Mouse (Mus musculus) A20 (cell line): ENCODE data around the gene Stmn3.

Experiments
- DNase-seq: peaks from one replicate; pipeline ENCODE4 v3.0.0-alpha.2; 2011; ENCODE audit warnings: low read depth, low spot score

Gene Stmn3

DNA sequence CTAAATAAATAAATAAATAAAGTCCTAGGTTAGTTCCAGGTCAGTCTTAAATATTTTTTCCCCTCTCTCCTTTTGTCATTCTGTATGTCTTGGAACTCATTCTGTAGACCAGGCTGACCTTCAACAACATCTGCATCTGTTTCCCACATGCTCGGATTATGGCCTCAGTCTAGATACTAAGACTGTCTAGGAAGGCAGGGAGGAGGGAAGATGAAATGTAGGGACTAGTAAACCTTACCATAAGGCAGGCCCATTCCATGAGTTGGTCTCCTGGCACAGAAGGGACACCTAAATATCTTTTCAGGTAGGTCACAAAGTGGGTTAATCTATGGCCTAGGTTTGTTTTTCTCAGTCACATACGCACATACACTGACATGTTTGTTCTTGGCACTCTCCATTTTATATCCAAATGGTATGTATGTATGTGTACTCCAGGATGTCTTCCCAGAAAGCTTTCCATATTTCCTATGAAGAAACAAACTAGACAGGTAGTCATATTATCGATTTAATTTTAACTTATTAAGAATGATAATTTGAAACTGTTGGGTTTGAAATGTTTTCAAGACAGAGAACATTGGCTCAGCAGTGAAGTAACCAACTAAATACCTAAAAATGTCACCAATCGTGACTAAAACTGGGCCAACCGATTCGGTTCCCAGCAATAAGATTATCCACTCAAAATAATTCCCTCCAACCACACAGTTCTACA lies 27.5 kb downstream of the Stmn3 start:
- peak; percentile 31 for DNase-seq

DNA sequence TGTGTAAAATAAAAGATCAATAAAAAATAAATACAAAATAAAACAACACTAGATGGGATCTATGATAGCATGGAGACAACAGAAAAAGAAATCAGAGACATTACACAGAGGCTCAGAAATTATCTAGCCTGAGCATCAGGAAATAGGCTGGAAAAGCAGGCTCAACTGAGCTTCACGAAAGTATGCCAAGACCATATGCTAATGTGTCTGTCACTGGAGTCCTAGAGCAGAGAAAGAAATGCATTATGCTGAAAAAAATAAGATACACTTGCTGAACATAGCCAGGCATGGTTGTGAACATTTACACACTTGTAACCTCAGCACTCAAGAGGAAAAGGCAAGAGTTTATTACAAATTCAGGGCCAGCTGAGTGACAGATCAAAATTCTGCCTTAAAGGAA lies 34.3 kb downstream of the Stmn3 start:
- DNase-seq, result no peak

DNA sequence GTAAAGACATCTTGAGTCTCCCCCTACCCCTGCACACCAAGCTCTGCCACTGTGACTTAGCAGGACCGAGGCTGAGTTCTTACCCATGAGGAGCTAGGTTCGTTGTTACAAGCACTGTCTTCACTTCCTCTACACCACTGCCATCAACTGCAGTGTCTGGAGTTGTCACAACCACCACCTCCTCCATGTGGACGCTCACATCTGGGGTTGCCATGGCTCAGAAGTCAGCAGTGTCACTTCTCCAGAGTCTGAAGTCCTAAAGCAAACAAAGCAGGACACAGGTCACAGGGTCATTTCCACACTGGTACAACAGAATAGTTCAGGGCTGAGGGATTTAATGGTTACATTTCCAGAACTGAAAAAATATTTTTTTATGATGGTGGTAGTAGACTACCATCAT lies 36.4 kb downstream of the Stmn3 start:
- DNase-seq, result peak; percentile 22

DNA sequence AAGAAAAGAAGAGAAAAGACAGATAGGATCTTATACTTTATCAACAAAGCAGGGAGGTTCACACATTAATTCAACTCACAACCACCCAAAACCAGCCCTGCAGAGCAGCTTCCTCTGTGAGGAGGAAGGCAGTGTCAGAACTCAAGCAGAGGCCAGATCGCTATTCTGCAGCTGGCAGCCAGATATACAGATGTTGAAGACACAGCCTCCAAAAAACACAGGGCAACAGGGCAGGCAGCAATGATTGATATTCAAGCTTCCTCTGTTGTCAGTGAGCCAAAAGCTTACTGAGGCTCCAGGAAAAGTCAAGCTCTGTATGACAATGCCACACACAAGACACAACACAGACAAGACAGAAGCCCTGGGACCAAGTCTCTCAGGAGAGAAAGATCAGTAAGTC lies 37.5 kb downstream of the Stmn3 start:
- no peak for DNase-seq

DNA sequence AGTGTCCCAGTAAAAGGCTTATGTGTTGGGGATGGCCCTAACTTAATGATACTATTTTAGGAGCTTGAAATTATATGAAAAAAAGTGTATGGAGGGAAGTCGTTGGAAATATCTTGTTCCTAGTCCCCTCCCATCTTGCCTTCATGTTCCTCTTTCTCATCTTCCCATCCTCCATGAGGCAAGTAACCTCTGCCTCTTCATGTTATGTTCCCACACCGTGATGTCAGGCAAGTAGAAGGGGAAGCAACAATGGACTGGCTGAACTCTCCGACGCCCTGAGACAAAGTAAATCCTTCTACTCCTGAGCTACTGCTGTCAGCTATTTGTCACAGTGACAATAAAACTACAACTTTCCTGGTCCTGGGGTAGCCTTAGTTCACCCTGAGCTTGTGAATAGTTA lies 39.7 kb downstream of the Stmn3 start:
- no peak for DNase-seq

DNA sequence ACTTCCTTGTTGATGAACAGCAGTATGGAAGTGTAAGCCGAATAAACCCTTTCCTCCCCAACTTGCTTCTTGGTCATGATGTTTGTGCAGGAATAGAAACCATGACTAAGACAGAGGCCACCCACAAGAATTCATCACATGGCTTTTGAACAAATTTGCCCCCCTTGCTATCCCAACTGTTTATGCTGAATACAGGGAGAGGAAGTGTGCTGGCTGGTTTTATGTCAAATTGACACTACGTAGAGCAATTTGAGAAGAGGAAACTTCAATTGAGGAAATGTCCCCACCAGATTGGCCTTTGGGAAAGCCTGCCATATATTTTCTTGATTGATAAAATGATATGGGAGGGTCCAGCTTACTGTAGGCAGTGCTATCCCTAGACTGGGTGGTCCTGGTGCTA lies 40.5 kb downstream of the Stmn3 start:
- DNase-seq, result no peak

DNA sequence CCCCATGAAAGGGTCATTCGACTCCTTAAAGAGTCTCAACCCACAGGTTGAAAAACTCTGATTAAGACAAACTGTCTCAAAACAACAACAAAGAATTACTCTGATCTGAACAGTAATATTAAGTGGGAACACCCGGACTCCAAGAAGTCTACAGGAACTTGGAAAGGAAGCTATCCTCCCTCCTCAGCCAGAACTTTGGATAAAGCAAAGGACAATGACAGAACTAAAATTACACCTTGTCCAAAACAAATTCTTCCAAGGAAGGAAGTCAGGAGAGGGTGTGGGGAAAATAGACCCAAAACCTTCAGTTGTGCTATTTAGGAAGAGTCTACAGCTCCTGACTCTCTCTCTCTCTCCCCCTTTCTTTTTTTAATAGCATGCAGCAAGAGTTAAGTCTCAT lies 42.2 kb downstream of the Stmn3 start:
- no peak for DNase-seq

DNA sequence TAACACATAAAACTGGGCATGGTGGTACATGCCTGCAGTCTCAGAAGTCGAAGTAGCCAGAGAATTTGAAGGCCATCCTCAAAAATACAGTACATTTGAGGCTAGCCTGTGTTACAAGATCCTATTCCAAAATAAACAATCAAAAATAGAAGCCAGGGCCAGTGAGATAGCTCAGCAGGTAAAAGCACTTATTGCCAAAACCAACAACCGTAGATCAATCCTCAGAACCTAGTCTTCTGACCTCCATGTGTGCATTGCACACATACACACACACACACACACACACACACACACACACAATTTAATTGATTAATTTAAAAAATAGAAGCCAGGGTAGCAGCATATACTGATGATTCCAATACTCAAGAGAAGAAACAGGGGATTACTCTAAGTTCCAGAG lies 47.5 kb downstream of the Stmn3 start:
- DNase-seq, result no peak
